Mouse (Mus musculus): ENCODE measurements around the gene Mrgpra2a. TPM values are rescaled to one million over a fixed set of nuclear protein-coding genes. Genes with fewer than 3 reads are reported as not detected.

Gene Mrgpra2a
- total and polyA plus RNA-seq, 3 experiments: not detected

DNA sequence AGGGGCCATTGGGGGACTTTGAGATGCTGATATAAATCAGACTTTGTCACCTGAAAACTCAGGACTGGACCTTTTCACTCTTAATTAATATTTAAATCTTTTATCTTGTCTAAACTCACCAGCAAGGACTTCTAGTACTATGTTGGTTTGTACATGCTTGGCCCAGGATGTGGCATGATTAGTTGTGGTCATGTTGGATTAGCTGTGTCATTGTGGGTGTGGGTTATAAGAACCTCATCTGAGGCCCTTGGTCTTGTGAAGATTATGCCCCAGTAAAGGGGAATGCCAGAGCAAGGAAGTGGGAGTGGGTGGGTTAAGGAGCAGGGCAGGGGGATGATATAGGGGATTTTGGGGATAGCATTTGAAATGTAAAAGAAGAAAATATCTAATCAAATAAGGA lies 50.8 kb downstream of the Mrgpra2a start:
- no peaks in the 10 kb centered on the region for H3K36me3 ChIP-seq (ENCODE audit: control insufficient read depth in 1 of 2, insufficient read depth in 2 of 2, low read length in 2 of 2)
- H3K79me2 ChIP-seq (ENCODE audit: control insufficient read depth, insufficient read depth, low read length, poor library complexity): no peaks in the 10 kb centered on the region
- no peak overlapping the region for H3K9ac ChIP-seq (ENCODE audit: control insufficient read depth, low read depth, low read length, poor library complexity, severe bottlenecking)
- no peaks in the 10 kb centered on the region for H3K27me3 ChIP-seq (ENCODE audit: control insufficient read depth in 1 of 2, insufficient read depth in 2 of 2, low read length in 2 of 2)
- no peak overlapping the region for H3K27ac ChIP-seq (ENCODE audit: control insufficient read depth, low read depth, low read length)
- DNase-seq (ENCODE audit: low read depth, low spot score): peak; percentile 24
- TF ChIP-seq TAL1 (IDR thresholded peaks at IDR 0.05; ENCODE audit: low read length): no peak
- TF ChIP-seq MEF2A (IDR thresholded peaks at IDR 0.05; ENCODE audit: extremely low read depth, insufficient replicate concordance, low read depth, low read length, poor library complexity, severe bottlenecking): no peak
- no peak for TF ChIP-seq ZNF384 (IDR thresholded peaks at IDR 0.05; ENCODE audit: low read depth, low read length)
- no peak for TF ChIP-seq CTCF (IDR thresholded peaks at IDR 0.05 in 2 of 3, conservative IDR thresholded peaks at IDR 0.05 in 1 of 3; ENCODE audit: control insufficient read depth in 1 of 3, insufficient read depth in 1 of 3, low read depth in 2 of 3, low read length in 3 of 3, poor library complexity in 1 of 3, severe bottlenecking in 1 of 3)
- no peak for TF ChIP-seq SIN3A (IDR thresholded peaks at IDR 0.05; ENCODE audit: low read length)
- no peak for TF ChIP-seq NRF1 (IDR thresholded peaks at IDR 0.05; ENCODE audit: insufficient read depth, low read depth, low read length, poor library complexity, severe bottlenecking)
- no peak for TF ChIP-seq HCFC1 (IDR thresholded peaks at IDR 0.05; ENCODE audit: low read depth, low read length)
- TF ChIP-seq SMC3 (IDR thresholded peaks at IDR 0.05; ENCODE audit: low read depth, low read length): no peak
- TF ChIP-seq TBP (IDR thresholded peaks at IDR 0.05; ENCODE audit: low read depth, low read length): no peak
- TF ChIP-seq GATA1 (IDR thresholded peaks at IDR 0.05; ENCODE audit: low read depth, low read length): no peak
- no peak; a peak in 1 of 4 replicates for TF ChIP-seq EP300 (IDR thresholded peaks at IDR 0.05; ENCODE audit: low read depth in 1 of 2, low read length in 2 of 2)
- no peak for TF ChIP-seq POLR2AphosphoS5 (IDR thresholded peaks at IDR 0.05; ENCODE audit: borderline replicate concordance, low read depth, low read length)
- no peak for TF ChIP-seq ZMIZ1 (IDR thresholded peaks at IDR 0.05; ENCODE audit: low read depth, low read length)
- TF ChIP-seq UBTF (IDR thresholded peaks at IDR 0.05; ENCODE audit: borderline replicate concordance, insufficient read depth, low read depth, low read length): no peak
- TF ChIP-seq TCF12 (IDR thresholded peaks at IDR 0.05; ENCODE audit: low read depth, low read length): no peak
- no peak for TF ChIP-seq MAZ (IDR thresholded peaks at IDR 0.05; ENCODE audit: low read depth, low read length)
- TF ChIP-seq CHD1 (IDR thresholded peaks at IDR 0.05; ENCODE audit: low read depth, low read length): no peak
- no peak for TF ChIP-seq MAFK (IDR thresholded peaks at IDR 0.05; ENCODE audit: borderline replicate concordance, low read depth, low read length)
- no peak for TF ChIP-seq KAT2A (conservative IDR thresholded peaks at IDR 0.05; ENCODE audit: low read depth, low read length)
- TF ChIP-seq BHLHE40 (IDR thresholded peaks at IDR 0.05; ENCODE audit: borderline replicate concordance, low read depth, low read length): no peak
- H3K4me1 ChIP-seq (ENCODE audit: control insufficient read depth in 1 of 2, insufficient read depth in 2 of 2, low read length in 2 of 2): no peaks in the 10 kb centered on the region
- no peak overlapping the region for H3K4me3 ChIP-seq (ENCODE audit: control insufficient read depth in 1 of 2, insufficient read depth in 1 of 2, low read depth in 2 of 2, low read length in 2 of 2)
- no peaks in the 10 kb centered on the region for H3K9me3 ChIP-seq (replicated peaks; ENCODE audit: insufficient read depth, low read length)

Other genes starting within 250 kb of the Mrgpra2a start
- not detected in 2 replicates for gene Mrgpra6, start 247.2 kb downstream of the Mrgpra2a start, total RNA-seq (2012; rRNA removed)
- gene Mrgpra6, start 247.2 kb downstream of the Mrgpra2a start, polyA plus RNA-seq (2012; ENCODE audit: insufficient read depth in 1 of 2, insufficient read length in 2 of 2, low read depth in 1 of 2, low replicate concordance in 2 of 2, missing spikeins in 1 of 2): not detected
- gene Mrgpra9, start 199.3 kb downstream of the Mrgpra2a start, total RNA-seq (2012; rRNA removed): not detected in 2 replicates
- gene Mrgpra9, start 199.3 kb downstream of the Mrgpra2a start, polyA plus RNA-seq (2012; ENCODE audit: insufficient read depth in 1 of 2, insufficient read length in 2 of 2, low read depth in 1 of 2, low replicate concordance in 2 of 2, missing spikeins in 1 of 2): not detected
- gene Mrgpra1, start 97.9 kb downstream of the Mrgpra2a start, total RNA-seq (2012; rRNA removed): not detected in 2 replicates
- gene Mrgpra1, start 97.9 kb downstream of the Mrgpra2a start, polyA plus RNA-seq (2012; ENCODE audit: insufficient read depth in 1 of 2, insufficient read length in 2 of 2, low read depth in 1 of 2, low replicate concordance in 2 of 2, missing spikeins in 1 of 2): not detected
- not detected in 2 replicates for gene Mrgpra2b, start 76.7 kb upstream of the Mrgpra2a start, total RNA-seq (2012; rRNA removed)
- gene Mrgpra2b, start 76.7 kb upstream of the Mrgpra2a start, polyA plus RNA-seq (2012; ENCODE audit: insufficient read depth in 1 of 2, insufficient read length in 2 of 2, low read depth in 1 of 2, low replicate concordance in 2 of 2, missing spikeins in 1 of 2): not detected
- not detected in 2 replicates for gene Mrgpra3, start 149.2 kb upstream of the Mrgpra2a start, total RNA-seq (2012; rRNA removed)
- gene Mrgpra3, start 149.2 kb upstream of the Mrgpra2a start, polyA plus RNA-seq (2012; ENCODE audit: insufficient read depth in 1 of 2, insufficient read length in 2 of 2, low read depth in 1 of 2, low replicate concordance in 2 of 2, missing spikeins in 1 of 2): not detected